Mouse (Mus musculus): ENCODE measurements around the gene Wrnip1.
"Not testable (repeated sequence)": the region's sequence is repeated elsewhere in the genome, so short reads cannot be mapped to it uniquely, and the experiment has no call there.

Gene Wrnip1

DNA sequence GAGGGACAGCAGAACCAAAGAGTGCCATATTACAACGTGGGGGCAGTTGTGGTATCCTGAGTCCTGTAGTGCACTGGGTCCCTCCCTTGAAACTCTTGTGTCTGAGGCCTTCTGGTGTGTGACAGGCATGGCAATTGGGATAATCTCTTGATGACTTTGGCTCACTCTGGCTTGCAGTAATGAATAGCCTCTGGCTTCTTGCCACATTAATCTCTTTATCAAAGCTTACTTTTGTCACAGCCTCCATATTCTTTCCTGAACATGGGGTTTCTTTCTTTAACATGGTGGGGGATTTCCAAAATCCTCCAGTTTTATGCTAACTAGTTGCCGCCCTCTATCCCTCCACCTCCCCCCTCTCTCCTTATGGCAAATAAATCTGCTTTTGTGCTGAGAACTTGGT is 51.2 kb downstream of the Wrnip1 start:
- no peak for DNase-seq

DNA sequence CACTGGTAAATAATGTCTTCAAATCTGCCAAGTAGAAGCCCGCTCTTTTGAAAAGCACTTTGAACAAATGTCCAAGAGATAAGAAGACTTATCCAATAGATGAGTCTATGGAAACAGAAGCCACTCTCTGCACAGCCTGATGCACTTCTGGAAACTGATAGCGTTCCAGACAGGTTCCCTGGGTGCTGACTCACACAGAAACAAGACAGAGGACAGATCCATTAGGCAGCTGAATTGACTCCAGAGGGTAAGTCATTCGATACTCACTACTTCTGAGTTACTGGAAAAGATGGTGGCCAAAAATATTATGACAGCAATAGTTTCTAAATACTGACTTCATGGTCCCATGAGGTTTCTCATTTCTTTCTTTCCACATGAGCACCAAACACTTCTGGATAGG is 59.0 kb downstream of the Wrnip1 start:
- DNase-seq = no peak

DNA sequence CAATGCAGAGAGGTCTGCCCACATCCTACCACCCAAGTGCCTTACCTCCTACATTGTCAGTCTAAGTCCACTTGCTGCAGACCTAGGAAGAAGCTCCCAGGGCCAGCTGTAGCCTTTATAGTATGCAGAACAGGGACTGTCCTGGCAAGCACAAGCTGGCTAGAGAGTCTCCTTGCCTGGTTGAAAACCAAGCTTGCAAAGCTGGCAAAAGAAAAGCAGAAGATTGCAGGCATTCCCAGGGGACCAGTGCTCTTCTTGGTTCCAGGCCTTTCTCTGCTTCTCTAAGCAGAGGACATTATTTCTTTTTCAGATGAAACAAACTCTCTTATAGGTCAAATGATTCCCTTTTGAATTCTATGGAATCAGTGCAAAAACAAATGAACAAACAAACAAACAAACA is 61.6 kb downstream of the Wrnip1 start:
- DNase-seq = no peak

DNA sequence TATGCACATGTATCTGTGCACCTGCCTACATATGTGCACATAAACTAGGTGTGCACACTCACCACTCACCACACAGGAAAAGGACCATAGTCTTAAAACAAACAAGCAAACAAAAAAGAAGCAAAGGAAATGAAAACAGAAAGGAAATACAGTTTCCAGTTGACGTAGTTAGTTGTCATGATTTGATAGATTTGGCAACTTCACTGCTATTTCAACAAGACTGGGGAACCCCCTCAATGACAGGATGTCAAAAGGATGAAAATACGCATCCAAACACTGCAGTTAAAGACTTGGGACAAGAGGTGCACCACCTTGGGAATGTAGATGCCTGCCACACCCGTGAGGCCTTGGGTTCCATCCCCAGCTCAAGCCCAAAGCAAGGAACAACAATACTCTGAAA is 62.7 kb downstream of the Wrnip1 start:
- not testable (repeated sequence) for DNase-seq

DNA sequence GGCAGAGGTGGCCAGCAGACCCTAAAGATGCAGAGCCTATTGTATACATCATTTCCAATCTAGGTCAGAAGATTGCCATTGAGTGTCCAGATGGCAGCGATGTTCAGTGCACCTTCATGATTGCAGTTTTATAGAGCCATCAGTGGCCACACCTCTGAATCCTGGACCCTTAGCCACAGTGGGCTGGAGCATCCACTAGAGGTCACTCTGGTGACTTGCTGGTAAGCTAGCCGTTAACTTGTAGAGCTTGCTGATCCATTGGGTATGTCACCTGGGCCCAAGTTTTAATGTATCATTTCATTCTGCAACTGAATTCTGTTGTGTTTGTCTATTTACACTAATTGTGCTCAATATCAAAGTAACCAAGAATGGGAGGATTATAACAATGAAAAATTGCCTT is 63.8 kb downstream of the Wrnip1 start:
- DNase-seq = no peak

DNA sequence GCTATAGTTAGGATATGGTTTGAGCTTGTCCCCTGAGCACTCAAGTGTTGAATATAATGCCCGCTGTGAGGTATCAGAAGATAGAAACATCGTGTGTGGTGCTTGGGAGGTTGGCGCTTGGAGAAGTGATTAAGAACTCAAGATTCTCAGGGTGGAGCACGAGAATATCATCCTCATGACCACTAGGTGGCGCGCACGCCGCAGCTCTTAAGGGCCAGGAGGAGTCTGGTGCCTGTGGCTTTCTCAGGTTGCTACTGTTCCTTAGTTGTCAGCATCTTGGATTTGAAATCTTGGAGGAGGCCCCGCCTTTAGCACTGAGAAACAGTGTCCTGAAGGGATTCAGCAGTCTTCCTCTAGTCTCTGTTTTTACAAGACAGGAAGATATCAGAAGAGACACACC is 64.6 kb downstream of the Wrnip1 start:
- peak; percentile 85 for DNase-seq

DNA sequence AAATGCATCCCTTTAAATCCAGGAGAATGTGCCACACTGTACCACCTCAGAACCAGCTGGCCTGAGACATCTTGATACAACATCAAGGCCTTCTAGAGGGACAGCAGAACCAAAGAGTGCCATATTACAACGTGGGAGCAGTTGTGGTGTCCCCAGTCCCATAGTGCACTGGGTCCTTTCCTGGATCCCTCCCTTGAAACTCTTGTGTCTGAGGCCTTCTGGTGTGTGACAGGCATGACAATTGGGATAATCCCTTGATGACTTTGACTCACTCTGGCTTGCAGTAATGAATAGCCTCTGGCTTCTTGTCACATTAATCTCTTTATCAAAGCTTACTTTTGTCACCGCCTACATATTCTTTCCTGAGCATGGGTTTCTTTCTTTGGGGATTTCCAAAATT is 65.2 kb downstream of the Wrnip1 start:
- no peak for DNase-seq

DNA sequence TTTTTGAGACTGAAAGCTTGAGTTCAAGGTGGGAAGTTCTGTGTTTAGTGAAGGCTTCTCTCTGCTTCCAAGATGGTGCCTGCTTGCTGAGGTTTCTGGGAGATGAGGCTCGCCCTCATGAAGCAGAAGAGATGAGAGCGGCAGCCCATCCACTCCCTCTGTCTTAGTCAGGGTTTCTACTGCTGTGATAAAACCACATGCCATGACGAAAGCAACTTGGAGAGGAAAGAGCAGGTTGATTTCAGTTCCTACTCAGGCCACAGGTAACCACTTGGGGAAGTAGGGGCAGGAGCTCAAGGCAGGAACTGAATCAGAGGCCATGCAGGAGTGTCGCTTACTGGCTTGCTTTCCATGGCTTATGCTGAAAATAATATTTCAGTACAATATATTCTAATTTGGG is 66.4 kb downstream of the Wrnip1 start:
- not testable (repeated sequence) for DNase-seq

DNA sequence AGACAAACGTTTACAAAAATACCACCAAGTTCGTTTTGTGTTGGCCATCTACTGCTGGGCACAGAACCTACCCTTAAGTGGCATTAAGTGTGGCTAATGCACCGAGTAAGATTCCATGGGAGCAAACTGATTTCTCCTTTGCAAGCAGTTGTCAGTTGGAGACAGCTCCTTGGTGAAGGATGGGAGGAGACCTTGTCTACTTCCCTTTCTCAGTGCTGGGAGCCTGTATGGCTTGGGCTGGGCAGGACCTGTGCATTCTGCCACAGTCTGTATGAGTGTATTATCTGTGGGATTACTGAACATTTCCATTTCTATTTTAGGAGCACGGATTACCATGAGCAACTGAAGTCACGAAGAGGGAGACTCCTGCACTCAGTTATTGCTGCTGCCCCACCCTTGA is 67.0 kb downstream of the Wrnip1 start:
- no peak for DNase-seq

All from thymus, postnatal 4 days (tissue).